ENCODE assay signal across 9 mouse cellular contexts in genomic region chr15:6059790-6060189, GRCm38 (mm10).
DNase-seq lines count a peak whose midpoint lies in the region; ATAC-seq lines count a peak whose summit lies in the region.
"Had no signal": no experiment of that assay in that cellular context is flagged by ENCODE, and none has a peak within 500 bp of the region (broad histone marks: within the 10 kb centered on the region; RNA-seq: fewer than 3 reads in every experiment).

No protein-coding gene starts in this region.

- no peak overlapping the region for H3K4me3 ChIP-seq in heart, embryonic 11.5 days (ENCODE audit: low read depth, low read length)
- H3K4me3 ChIP-seq in heart, embryonic 10.5 days: no peak overlapping the region
- H3K4me3 ChIP-seq in intestine, embryonic 15.5 days (replicated peaks): no peak overlapping the region
- H3K4me3 ChIP-seq: embryonic facial prominence, embryonic 10.5 days had no signal

- peak overlapping the region; percentile 50; the same call in 1 of the 2 replicates for H3K27ac ChIP-seq in heart, embryonic 11.5 days (ENCODE audit: low read depth, low read length)
- no peak overlapping the region for H3K27ac ChIP-seq in heart, embryonic 10.5 days
- no peak overlapping the region for H3K27ac ChIP-seq in intestine, embryonic 15.5 days
- H3K27ac ChIP-seq: embryonic facial prominence, embryonic 10.5 days had no signal

- H3K4me2 ChIP-seq in heart, embryonic 11.5 days: no peak overlapping the region; the same call in 1 of the 2 replicates
- H3K4me2 ChIP-seq in intestine, embryonic 15.5 days (replicated peaks): no peak overlapping the region

- intact Hi-C loops in heart, postnatal 10 days (cut with DNase I): no loop called here

- H3K4me1 ChIP-seq in heart, embryonic 11.5 days (ENCODE audit: control insufficient read depth, insufficient read depth, low read length): no peaks in the 10 kb centered on the region
- no peaks in the 10 kb centered on the region for H3K4me1 ChIP-seq in heart, embryonic 10.5 days
- no peaks in the 10 kb centered on the region for H3K4me1 ChIP-seq in intestine, embryonic 15.5 days (replicated peaks)

- H3K27me3 ChIP-seq in heart, embryonic 11.5 days (ENCODE audit: control insufficient read depth, insufficient read depth, low read length): no peaks in the 10 kb centered on the region
- no peaks in the 10 kb centered on the region for H3K27me3 ChIP-seq in heart, embryonic 10.5 days (ENCODE audit: insufficient read depth, poor library complexity, severe bottlenecking)
- no peaks in the 10 kb centered on the region for H3K27me3 ChIP-seq in intestine, embryonic 15.5 days (replicated peaks)

- peak; percentile 90 for ATAC-seq in heart, embryonic 11.5 days (replicated peaks; ENCODE audit: insufficient number of reproducible peaks, low FRiP score, low TSS enrichment)
- ATAC-seq in intestine, embryonic 15.5 days: no peak; the same call in 1 of the 2 replicates

- H3K9me3 ChIP-seq in heart, embryonic 11.5 days (replicated peaks; ENCODE audit: control insufficient read depth, low read length): no peaks in the 10 kb centered on the region
- no peaks in the 10 kb centered on the region for H3K9me3 ChIP-seq in heart, embryonic 10.5 days
- no peaks in the 10 kb centered on the region for H3K9me3 ChIP-seq in intestine, embryonic 15.5 days
- H3K9me3 ChIP-seq: embryonic facial prominence, embryonic 10.5 days had no signal

- no peak overlapping the region for H3K9ac ChIP-seq in heart, embryonic 11.5 days (ENCODE audit: low read depth, low read length)
- H3K9ac ChIP-seq in intestine, embryonic 15.5 days: no peak overlapping the region

- 64% methylated on average over 5 of the region's 5 CpGs for WGBS in heart, embryonic 11.5 days (ENCODE audit: insufficient replicate concordance)
- 72% methylated on average over 5 of the region's 5 CpGs for WGBS in heart, embryonic 10.5 days
- WGBS in intestine, embryonic 15.5 days: 78% methylated on average over 5 of the region's 5 CpGs

- H3K36me3 ChIP-seq in heart, embryonic 11.5 days (ENCODE audit: control insufficient read depth, insufficient read depth, low read length): no peaks in the 10 kb centered on the region
- H3K36me3 ChIP-seq in heart, embryonic 10.5 days: no peaks in the 10 kb centered on the region
- H3K36me3 ChIP-seq in intestine, embryonic 15.5 days: no peaks in the 10 kb centered on the region
- H3K36me3 ChIP-seq: embryonic facial prominence, embryonic 10.5 days had no signal

- no peak for DNase-seq in heart, embryonic 10.5 days (ENCODE audit: low spot score)
- DNase-seq in R1 (ENCODE audit: low read depth, low spot score): peak; percentile 33
- DNase-seq in heart, postnatal 10 days: peak; percentile 9 to 15
- peak; percentile 62 to 79 for DNase-seq in spleen, postnatal 10 days (ENCODE audit: low spot score in 2 of 2)
- no peak for DNase-seq in kidney, adult 11 months
- DNase-seq in right cerebral cortex, adult 18-20 months: no peak

Comparison
In these comparisons a context has a peak if more than half of its experiments do, and no peak if none do; other contexts are left out.
1. DNase-seq: peak in R1 (single experiment), heart, postnatal 10 days (2 of 2) and spleen, postnatal 10 days (2 of 2); none in heart, embryonic 10.5 days (single experiment), kidney, adult 11 months (single experiment) and right cerebral cortex, adult 18-20 months (single experiment).